Mouse (Mus musculus) neutrophil, adult 5-6 weeks (primary cell): ENCODE measurements around the gene Tmem212. TPM values are rescaled to one million over a fixed set of nuclear protein-coding genes. Genes with fewer than 3 reads are reported as not detected.
"Not testable (repeated sequence)": the region's sequence is repeated elsewhere in the genome, so short reads cannot be mapped to it uniquely, and the experiment has no call there.

ENCODE experiments used
- ATAC-seq: fragments of 151-379, 151-347 bp; 2 replicates; pipeline ENCODE4 v1.8.0; 2017; ENCODE audit warnings: mild to moderate bottlenecking, moderate TSS enrichment; ENCODE audit not compliant: insufficient number of reproducible peaks, poor library complexity, low FRiP score, severe bottlenecking; ENCODE audit errors: extremely low read depth
- total RNA-seq: library from RNA; stranded (forward); fragments of 200-1000 nt; gene quantifications from 2 replicates; pipeline ENCODE4 v1.2.3, GENCODE M21; 2017

Gene Tmem212
- total RNA-seq = not detected in 2 replicates

- no peak for ATAC-seq
Observed at GRCm38 (mm10) chr3:27896318-27896892, at the start of gene Tmem212. Gene Tmem212 (minus strand): TSS chr3:27896368.

GRCm38 (mm10) chr3:27945397-27945796, 49.2 kb upstream of the Tmem212 start:
- not testable (repeated sequence) for ATAC-seq

DNA sequence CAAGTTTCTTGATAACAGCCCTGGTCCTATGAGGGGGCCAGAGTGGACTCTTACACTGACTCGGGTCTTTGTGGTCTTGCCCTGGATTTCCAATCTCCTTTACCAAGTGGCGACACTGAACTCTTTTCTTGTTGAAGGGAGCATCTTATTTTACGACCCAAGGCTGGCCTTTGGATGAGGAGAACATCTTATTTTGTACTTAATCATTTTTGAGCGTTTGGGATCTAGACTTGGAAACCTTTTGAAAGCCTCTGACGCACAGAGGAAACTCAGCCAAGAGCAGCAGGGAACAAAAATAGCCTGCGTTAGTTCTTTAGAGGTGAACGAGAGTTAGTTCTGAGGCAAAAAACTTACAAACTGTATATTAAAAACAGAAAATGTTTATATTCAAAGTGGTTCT, 46.8 kb upstream of the Tmem212 start:
- ATAC-seq = no peak

DNA sequence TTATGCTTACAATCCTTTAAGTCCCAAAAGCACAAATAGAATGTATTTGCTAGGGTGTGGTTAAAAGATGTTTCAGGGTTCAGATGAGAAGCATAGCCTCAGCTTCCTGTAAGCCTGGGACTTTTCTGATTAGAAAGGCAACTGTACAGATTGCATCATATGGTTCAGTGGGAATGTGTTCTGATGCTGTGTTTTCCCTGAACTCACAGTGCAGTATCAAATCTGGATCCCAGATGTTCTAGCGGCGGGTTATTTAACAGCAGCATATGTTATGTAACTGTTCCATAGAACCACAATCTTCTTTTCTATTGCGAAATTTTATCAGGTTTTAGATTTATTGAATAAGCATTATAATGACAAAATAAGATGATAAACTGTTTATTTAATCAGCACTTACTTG, 45.5 kb upstream of the Tmem212 start:
- no peak for ATAC-seq

DNA sequence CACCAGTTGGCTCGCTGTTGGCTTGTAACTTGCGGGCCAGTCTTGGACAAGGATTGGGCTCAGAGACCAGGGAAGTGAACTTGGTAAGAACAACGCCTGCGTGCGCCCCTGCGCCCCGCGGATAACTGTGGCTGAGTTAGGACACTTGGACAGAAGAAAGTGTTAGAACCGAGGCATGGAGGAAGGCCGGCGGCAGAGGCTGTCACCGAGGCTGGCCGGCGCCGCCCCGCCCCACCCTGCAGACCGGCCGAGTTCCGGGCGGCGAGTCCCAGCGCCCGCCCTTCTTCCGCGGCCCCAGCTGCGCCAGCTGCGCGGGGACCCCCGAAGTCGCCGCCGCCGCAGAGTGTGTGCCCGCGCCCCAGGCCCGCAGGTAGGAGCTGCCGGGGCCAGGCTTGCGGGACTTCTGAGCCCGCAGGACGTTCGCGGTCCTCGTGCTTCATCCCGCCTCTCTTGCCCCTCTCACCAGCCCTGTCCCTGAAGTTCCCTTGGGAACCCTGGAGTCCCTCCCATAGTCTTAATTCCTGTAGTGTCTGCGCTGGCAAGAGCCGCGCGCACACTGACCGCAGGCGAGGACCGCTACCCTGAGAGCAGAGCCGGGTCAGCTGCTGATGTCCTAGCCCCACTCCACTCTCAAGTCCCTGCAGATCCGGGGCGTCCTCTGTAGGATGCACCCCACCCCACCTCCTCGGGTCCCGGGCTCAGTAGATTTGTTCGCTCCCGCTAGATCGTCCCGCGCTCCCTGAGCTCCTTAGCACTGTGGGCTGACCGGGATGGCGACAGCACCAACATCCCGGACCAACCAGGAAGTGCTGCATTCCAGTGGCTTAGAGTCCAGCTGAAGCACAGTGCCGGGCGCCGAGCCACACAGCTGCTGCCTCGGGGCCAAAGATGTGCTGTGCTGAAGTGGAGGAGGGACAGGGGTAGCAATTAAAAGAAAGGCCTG, 42.5 kb upstream of the Tmem212 start, which contains the start of gene Pld1:
TSS of gene Pld1 (plus strand) at position 315 of the 943 bp plus-strand sequence.
- peak; percentile 49 for ATAC-seq

- ATAC-seq = no peak
Observed at GRCm38 (mm10) chr3:27937144-27938110, 41.3 kb upstream of the Tmem212 start.

DNA sequence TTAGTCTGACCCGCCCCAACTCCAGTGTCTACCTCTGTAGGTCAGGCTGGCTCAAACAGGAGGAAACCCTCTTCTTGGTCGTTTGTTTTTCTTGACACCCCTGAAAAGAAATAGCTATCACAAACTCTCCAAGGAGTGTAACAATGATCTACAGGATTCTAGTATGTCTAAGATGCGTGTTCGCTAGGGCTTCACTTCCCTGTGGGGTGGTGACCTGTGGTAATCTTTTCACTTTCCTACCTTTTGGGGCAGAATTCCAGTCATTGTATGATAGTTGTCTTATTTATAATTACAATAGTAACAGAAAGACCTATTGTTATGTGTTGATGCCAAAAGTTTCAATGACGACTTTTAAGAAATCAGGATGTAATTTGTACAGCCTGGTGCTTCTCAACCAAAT, 40.6 kb upstream of the Tmem212 start:
- no peak for ATAC-seq

DNA sequence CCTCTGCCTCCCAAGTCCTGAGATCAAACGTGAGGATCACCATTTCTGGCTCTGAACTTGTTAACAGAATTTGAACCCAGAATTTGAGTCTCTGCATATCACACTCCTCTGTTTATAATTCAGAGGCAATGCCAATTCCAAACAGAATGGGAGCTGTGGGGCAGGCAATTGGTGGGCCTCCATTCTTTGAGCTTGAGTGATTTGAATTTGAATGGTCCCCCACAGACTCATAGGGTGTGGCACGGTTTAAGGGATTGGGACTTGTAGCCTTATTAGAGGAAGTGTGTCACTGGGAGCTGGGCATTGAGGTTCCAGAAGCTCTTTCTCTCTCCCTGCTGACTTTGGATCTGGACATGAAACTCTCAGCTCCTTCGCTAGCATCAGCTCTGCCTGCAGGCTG, 39.5 kb upstream of the Tmem212 start:
- ATAC-seq = no peak

DNA sequence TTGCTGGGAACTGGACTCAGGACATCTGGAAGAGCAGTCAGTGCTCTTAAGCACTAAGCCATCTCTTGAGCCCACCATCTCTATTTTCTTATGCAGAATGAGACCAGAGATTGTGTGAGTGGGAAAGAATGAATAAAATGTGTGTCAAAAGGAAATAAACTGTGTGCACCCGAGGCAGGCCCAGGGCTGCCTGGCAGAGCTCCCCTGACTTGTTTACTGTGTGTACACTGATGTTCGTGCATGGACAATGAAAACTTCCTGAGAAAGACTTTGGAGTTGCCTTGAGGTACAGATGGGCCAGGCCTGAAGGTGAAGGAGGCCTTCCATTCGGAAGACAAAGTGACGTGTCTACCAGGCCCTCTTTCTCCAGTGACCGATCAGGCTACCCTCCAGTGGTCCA, 36.2 kb upstream of the Tmem212 start:
- no peak for ATAC-seq

DNA sequence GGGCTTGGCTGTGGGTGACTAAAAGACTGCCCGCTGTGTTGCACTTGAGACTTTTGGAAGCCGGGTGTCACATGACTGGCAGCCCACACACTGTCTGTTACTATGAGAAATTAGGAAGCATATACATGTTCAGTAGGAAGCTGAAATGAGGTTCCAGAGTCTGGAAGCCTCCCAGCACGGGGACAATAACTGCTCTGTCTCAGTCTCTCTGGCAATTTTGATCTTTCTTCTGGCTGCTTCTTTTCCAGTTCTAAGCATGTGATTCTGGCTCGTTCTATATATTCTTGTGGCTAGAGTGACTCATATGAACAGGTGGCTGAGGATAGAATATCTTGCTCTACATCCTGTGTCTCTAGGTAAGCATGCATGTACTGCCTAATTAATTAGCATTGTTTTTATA, 33.1 kb upstream of the Tmem212 start:
- ATAC-seq = no peak

- ATAC-seq = no peak
Observed at GRCm38 (mm10) chr3:27924037-27924436, 27.9 kb upstream of the Tmem212 start.

DNA sequence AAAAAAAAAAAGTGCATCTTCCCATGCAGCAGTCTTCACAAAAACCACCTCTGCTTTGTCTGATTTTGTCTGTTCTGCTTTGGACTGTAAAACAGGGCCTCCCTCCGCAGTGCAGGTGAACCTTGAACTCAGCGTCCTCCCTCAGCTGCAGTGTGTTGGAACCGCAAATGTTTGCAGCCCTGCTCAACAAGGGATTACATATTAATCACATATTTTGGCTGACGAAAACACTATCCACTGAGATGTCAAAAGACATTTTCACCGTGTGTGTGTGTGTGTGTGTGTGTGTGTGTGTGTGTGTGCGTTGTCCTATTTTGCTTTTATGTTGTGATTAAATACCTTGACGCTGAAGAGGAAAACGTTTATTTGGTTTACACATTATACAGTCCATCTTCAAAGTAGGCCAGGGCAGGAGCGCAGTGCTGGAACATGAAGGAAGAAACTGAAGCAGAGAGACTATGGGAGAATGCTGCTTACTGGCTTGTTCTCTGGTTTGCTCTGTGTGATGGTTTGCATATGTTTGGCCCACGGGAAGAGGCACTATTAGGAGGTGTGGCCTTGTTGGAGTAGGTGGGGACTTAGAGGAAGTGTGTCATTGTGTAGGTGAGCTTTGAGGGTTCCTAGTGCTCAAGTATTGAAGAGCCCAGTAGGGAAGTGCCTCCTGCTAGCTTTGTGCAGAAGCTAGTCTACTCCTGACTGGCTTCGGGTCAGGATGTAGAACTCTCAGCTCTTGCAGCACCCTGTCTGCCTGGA, 25.3 kb upstream of the Tmem212 start:
- no peak for ATAC-seq

DNA sequence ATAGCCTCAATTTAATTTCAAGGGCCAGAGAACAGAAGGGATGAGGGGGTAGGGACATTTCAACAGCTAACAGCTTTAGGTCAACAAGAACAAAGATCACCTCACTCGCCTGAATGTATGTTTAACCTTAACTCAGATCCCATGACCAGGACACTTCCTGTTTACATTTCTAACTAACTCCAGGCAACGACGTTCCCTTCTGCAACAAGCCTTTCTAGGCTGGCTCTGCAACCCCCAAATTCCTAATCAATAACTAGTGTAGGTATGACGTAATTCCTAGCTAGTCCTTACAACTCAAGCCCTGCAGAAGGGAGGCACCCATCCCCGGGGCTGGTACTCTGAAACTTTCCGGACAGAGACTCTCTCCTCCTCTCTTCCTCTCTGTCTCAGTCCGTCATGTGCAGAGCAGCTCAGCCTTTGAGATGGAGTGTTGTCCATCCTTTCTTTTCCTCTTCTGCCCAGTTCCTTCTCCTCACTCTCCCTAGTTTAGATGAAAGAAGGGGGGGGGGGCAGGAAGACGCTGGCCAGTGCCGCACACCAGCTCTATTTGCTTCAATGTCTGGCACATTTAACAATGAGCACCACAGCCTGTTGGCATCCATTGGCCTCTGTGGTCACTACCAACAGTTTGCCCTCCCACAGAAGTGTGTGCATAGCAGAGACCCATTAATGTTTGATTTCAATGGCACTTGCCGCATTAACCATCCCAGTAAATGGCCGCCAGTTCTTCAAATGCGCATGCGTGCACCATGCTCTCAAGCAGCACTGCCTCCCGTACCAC, 22.7 kb upstream of the Tmem212 start:
- ATAC-seq = no peak

GRCm38 (mm10) chr3:27909016-27909415, 12.8 kb upstream of the Tmem212 start:
- ATAC-seq = no peak

DNA sequence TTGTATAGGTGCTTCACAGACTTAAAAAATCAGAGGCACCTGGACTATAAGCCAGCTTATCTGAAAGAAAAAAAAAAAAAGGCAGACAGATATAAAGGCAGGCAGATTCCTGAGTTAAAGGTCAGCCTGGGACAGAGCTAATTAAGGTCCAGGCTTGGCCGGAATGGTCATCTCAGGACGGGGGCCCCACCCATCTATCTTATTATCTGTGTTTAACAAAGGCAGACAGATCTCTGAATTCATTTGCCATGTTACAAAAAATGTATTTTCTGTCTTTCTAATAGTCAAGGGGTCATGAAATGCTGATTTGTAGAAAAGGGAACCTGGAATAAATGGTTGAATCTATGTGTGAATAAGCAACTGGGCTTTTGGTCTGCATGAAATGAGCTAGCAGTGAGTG, 12.1 kb upstream of the Tmem212 start:
- no peak for ATAC-seq

DNA sequence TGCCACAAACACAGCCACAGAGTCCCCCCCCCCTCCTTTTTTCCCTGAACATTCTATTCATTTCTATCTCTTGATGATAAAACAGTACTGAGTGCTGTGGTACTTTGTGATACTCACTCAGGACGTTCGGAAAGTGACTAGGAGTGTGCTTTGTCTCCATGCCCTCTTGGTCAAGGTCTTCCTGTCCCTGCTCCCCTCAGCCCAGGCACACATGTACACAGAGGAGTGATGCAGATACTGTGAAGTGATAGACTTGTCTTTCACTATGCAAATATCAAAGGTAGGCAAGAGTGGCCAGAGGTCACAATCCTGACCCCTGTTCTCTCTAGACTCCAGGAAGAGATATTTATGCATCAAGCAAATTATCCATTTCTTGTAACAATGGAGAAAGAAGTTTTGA, 11.1 kb upstream of the Tmem212 start:
- ATAC-seq = no peak

- no peak for ATAC-seq
Observed at GRCm38 (mm10) chr3:27906647-27907209, 10.6 kb upstream of the Tmem212 start.
